Mouse (Mus musculus) embryonic facial prominence, embryonic 13.5 days (tissue): ENCODE data around the gene Hspb9. TPM values are rescaled to one million over a fixed set of nuclear protein-coding genes. Genes with fewer than 3 reads are reported as not detected.

Experiments used
- ATAC-seq: fragments of 200-750 bp; cut with Nextera tagmentation; 2 replicates; pipeline ENCODE4 v1.8.0; 2017; ENCODE audit warnings: low read depth; ENCODE audit not compliant: insufficient number of reproducible peaks, insufficient read depth, low FRiP score, low TSS enrichment
- H3K27ac ChIP-seq: fragments of 300-500 bp; sonication (generic); 2 replicates; pipeline ENCODE4 v1.5.1; 2015; ENCODE audit warnings: moderate library complexity, mild to moderate bottlenecking, inconsistent platforms
- H3K27me3 ChIP-seq: fragments of 300-500 bp; sonication (generic); 2 replicates; pipeline ENCODE4 v1.6.1; 2015; ENCODE audit warnings: mild to moderate bottlenecking, inconsistent platforms
- H3K36me3 ChIP-seq: fragments of 300-500 bp; sonication (generic); 2 replicates; pipeline ENCODE4 v1.6.1; 2015; ENCODE audit warnings: mild to moderate bottlenecking, inconsistent platforms
- H3K4me1 ChIP-seq: fragments of 300-500 bp; sonication (generic); 2 replicates; pipeline ENCODE4 v1.6.1; 2015; ENCODE audit warnings: inconsistent platforms
- H3K4me2 ChIP-seq: fragments of 300-500 bp; sonication (generic); 2 replicates; pipeline ENCODE4 v1.6.1; 2015; ENCODE audit warnings: moderate library complexity, mild to moderate bottlenecking, inconsistent platforms
- H3K4me3 ChIP-seq: fragments of 300-500 bp; sonication (generic); 2 replicates; pipeline ENCODE4 v1.5.1; 2015; ENCODE audit warnings: mild to moderate bottlenecking, inconsistent platforms
- H3K9ac ChIP-seq: fragments of 300-500 bp; sonication (generic); 2 replicates; pipeline ENCODE4 v1.6.1; 2015; ENCODE audit warnings: mild to moderate bottlenecking, inconsistent platforms
- H3K9me3 ChIP-seq: fragments of 300-500 bp; sonication (generic); 2 replicates; pipeline ENCODE4 v1.6.1; 2016; ENCODE audit warnings: inconsistent platforms
- WGBS: fragments of 180-500 bp; shearing (Covaris S2); methylation state at CpG from one replicate; pipeline ENCODE4 v1.1.7; 2015; ENCODE audit warnings: mixed read lengths; 5-methylcytosine and 5-hydroxymethylcytosine counted together
- polyA plus RNA-seq: library from polyadenylated mRNA; unstranded; fragments of >200 nt; fragmentation: Nextera tagmentation; extraction: Ambion mirVana; gene quantifications from 2 replicates; pipeline ENCODE4 v1.2.1, GENCODE M21; 2015

Gene Hspb9
- 0.39 TPM in 1 of 2 replicates, not detected in the other for polyA plus RNA-seq

GRCm38 (mm10) chr11:100713735-100714533 is at the start of gene Hspb9:
Gene Hspb9, plus strand, starts transcription at chr11:100713850.
- H3K27me3 ChIP-seq: no peaks in the 10 kb centered on the region
- 4% methylated on average over 38 of the region's 38 CpGs for WGBS
- H3K4me2 ChIP-seq: peak within 1 kb of the TSS; percentile 69
- peaks cover 59% of the 10 kb centered on the region for H3K36me3 ChIP-seq
- peak within 1 kb of the TSS; percentile 34 for H3K4me3 ChIP-seq
- ATAC-seq: no peak
- peaks cover 32% of the 10 kb centered on the region for H3K4me1 ChIP-seq
- H3K9ac ChIP-seq: peak within 1 kb of the TSS; percentile 70
- peak within 1 kb of the TSS; percentile 80 for H3K27ac ChIP-seq
- H3K9me3 ChIP-seq: no peaks in the 10 kb centered on the region

DNA sequence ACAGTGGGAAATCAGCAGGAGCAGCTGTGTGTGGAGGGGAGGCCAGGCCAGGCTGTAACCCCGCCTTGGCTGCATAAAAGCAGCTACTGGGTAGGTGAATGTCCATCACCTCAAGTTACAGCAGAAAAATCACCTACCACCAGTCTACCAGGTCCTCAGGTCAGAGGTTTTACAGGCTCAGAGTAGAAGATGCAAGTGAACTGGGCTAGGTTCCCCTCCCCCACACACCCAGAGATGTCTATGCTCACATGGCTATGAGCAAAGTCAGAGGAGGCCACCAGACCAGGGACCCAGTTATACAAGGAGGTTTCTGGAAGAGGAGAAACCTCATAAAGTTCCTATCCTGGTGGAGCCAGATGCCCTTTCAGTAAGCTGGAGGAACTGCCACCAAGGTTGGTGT is 42.6 kb upstream of the Hspb9 start:
- no peak overlapping the region for H3K9ac ChIP-seq
- peaks cover 11% of the 10 kb centered on the region for H3K4me1 ChIP-seq
- H3K9me3 ChIP-seq: no peaks in the 10 kb centered on the region
- 81% methylated on average over 1 of the region's 1 CpGs for WGBS
- no peaks in the 10 kb centered on the region for H3K36me3 ChIP-seq
- ATAC-seq: no peak
- no peak overlapping the region for H3K27ac ChIP-seq
- H3K4me3 ChIP-seq: no peak overlapping the region
- no peak overlapping the region for H3K4me2 ChIP-seq
- H3K27me3 ChIP-seq: peaks cover 19% of the 10 kb centered on the region

DNA sequence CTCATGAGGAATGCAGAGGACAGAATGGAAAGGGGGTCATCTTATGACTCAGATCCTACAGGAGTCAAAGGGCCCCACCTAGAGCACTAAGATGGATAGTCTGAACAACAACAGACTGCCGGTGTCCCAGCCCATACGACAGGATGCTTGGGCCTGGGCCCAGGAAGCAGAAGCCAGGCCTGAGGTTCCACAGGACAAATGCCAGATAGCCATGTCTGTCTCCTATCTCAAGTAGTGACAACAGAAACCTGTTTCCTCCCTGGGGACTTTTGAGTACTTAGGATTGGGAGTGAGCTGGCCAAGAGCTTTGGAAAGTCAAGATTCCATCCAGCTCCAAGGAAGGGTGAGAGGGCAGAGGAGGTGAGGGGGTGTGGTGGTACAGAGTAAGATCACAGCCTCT is 41.7 kb upstream of the Hspb9 start:
- no peak overlapping the region for H3K4me2 ChIP-seq
- WGBS: 83% methylated on average over 2 of the region's 2 CpGs

GRCm38 (mm10) chr11:100673169-100673568 is 40.5 kb upstream of the Hspb9 start:
- 4% methylated on average over 23 of the region's 23 CpGs for WGBS
- H3K4me1 ChIP-seq: peaks cover 19% of the 10 kb centered on the region
- peak overlapping the region; percentile 28 for H3K4me3 ChIP-seq
- peak overlapping the region; percentile 56 for H3K4me2 ChIP-seq
- H3K36me3 ChIP-seq: no peaks in the 10 kb centered on the region
- no peak overlapping the region for H3K27ac ChIP-seq
- peak overlapping the region; percentile 68 for H3K9ac ChIP-seq
- peaks cover 19% of the 10 kb centered on the region for H3K27me3 ChIP-seq
- peak; percentile 50; the same call in 1 of the 2 replicates for ATAC-seq
- no peaks in the 10 kb centered on the region for H3K9me3 ChIP-seq

More for the DNA sequence above, 41.7 kb upstream of the Hspb9 start:
- H3K36me3 ChIP-seq: no peaks in the 10 kb centered on the region
- peaks cover 11% of the 10 kb centered on the region for H3K4me1 ChIP-seq
- H3K9me3 ChIP-seq: no peaks in the 10 kb centered on the region
- H3K27me3 ChIP-seq: peaks cover 19% of the 10 kb centered on the region
- no peak overlapping the region for H3K4me3 ChIP-seq
- no peak for ATAC-seq
- H3K9ac ChIP-seq: no peak overlapping the region
- no peak overlapping the region for H3K27ac ChIP-seq

- peaks cover 9% of the 10 kb centered on the region for H3K27me3 ChIP-seq
- no peaks in the 10 kb centered on the region for H3K9me3 ChIP-seq
- H3K4me1 ChIP-seq: peaks cover 16% of the 10 kb centered on the region
- no peak overlapping the region for H3K4me2 ChIP-seq
- 53% methylated on average over 7 of the region's 7 CpGs for WGBS
- H3K36me3 ChIP-seq: no peaks in the 10 kb centered on the region
- no peak overlapping the region for H3K9ac ChIP-seq
- no peak overlapping the region for H3K4me3 ChIP-seq
- no peak for ATAC-seq
- H3K27ac ChIP-seq: no peak overlapping the region
Measured at GRCm38 (mm10) chr11:100677810-100678209, 35.8 kb upstream of the Hspb9 start.

DNA sequence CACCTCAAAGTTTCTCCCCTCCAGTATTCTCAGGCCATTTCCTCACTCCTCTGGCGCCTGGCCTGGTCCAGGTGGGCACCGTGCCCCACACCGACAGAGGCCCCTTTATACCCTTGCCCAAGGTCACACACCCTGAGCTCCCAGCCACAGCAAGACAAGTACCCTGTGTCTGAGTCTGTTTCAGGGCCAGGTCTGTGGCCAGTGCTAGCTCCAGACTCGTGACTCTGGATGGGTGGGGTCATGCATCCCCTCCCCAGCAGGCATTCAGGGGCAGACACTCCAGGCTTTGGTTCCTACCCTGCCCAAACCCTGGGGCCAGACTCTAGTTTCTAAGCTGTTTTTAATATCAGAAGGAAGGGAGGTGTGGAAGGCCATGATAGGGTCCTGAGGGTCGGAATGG is 31.8 kb upstream of the Hspb9 start:
- WGBS: 71% methylated on average over 5 of the region's 5 CpGs
- Histone ChIP-seq H3K4me1 (peaks cover 8% of the 10 kb centered on the region; the same call in 1 of the 2 replicates), H3K4me3 (no peak overlapping the region), H3K4me2 (no peak overlapping the region), H3K9ac (no peak overlapping the region), H3K27me3 (no peaks in the 10 kb centered on the region), H3K36me3 (no peaks in the 10 kb centered on the region), H3K9me3 (no peaks in the 10 kb centered on the region), H3K27ac (no peak overlapping the region)
- no peak for ATAC-seq

DNA sequence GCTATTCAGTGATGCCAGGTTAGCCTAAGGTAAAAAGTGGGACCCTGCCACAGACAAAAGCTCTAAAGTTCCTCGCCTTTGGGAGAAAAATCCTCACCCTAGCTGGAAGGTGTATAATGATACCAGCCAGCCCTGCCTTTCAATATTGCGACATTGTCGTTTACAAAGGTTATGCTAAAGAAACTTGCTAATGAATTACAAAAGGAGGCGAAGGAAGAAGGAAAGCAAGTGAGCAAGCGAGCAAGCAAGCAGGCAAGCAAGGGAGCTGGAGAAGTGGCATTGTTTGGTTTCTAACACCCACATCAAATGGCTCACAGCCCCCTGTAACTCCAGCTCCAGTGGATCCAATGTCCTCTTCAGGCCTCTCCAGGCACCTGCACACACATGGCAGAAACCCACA is 31.1 kb upstream of the Hspb9 start:
- H3K9me3 ChIP-seq: no peaks in the 10 kb centered on the region
- no peaks in the 10 kb centered on the region for H3K27me3 ChIP-seq
- peaks cover 7% of the 10 kb centered on the region; the same call in 1 of the 2 replicates for H3K4me1 ChIP-seq
- H3K36me3 ChIP-seq: no peaks in the 10 kb centered on the region
- 74% methylated on average over 5 of the region's 5 CpGs for WGBS
- no peak overlapping the region for H3K4me2 ChIP-seq
- no peak overlapping the region for H3K4me3 ChIP-seq
- no peak for ATAC-seq
- H3K27ac ChIP-seq: no peak overlapping the region
- no peak overlapping the region for H3K9ac ChIP-seq

- Histone ChIP-seq H3K9ac (no peak overlapping the region), H3K27me3 (no peaks in the 10 kb centered on the region), H3K4me1 (no peaks in the 10 kb centered on the region), H3K4me2 (no peak overlapping the region), H3K4me3 (no peak overlapping the region), H3K27ac (no peak overlapping the region), H3K36me3 (no peaks in the 10 kb centered on the region), H3K9me3 (no peaks in the 10 kb centered on the region)
- 63% methylated on average over 2 of the region's 2 CpGs for WGBS
- ATAC-seq: no peak
Measured at GRCm38 (mm10) chr11:100684084-100684483, 29.6 kb upstream of the Hspb9 start.

DNA sequence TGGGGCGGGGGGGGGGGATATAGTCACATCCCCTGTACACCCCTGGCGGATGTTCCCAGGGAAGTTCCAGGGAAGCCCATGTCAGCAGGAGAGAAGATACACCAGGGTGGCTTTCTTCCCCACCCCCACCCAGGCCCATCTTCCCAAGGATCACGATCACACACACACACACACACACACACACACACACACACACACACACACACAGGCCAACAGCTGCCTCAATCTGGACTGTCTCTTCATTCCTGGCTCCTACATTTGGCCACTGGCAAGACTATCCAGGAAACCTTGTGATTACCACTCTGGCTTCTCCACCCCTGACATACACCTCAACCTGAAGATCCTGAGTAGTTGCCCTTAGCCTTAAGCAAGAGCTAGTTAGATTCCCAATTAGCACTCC is 28.3 kb upstream of the Hspb9 start:
- Histone ChIP-seq H3K4me3 (no peak overlapping the region), H3K9me3 (no peaks in the 10 kb centered on the region), H3K27ac (no peak overlapping the region), H3K36me3 (no peaks in the 10 kb centered on the region), H3K4me2 (no peak overlapping the region), H3K9ac (no peak overlapping the region), H3K27me3 (no peaks in the 10 kb centered on the region; the same call in 1 of the 2 replicates), H3K4me1 (no peaks in the 10 kb centered on the region)
- WGBS: 83% methylated on average over 2 of the region's 3 CpGs
- ATAC-seq: no peak

DNA sequence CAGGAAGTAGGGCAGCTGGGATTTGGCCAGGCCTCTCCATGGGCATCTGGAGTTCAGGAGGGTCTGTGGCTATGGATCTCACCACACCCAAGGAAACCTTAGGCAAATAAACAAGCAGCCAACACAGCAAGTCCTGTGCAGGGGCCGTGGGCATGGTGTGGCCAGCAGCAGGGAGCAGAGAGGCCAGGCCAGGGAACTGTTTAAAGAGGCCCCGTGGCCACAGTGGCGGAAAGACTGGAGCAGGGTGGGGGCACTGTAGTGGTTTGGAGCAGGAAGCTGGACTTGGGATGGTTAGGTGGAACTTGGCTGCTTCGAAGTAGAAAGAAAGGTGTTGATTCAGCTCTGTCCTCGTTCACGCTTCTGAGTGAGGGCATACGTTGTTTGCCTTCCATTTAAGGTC is 26.4 kb upstream of the Hspb9 start:
- H3K4me1 ChIP-seq: peaks cover 6% of the 10 kb centered on the region
- no peaks in the 10 kb centered on the region for H3K9me3 ChIP-seq
- H3K36me3 ChIP-seq: no peaks in the 10 kb centered on the region
- no peak overlapping the region for H3K4me3 ChIP-seq
- no peak overlapping the region for H3K4me2 ChIP-seq
- WGBS: 84% methylated on average over 7 of the region's 7 CpGs
- ATAC-seq: no peak
- no peak overlapping the region for H3K27ac ChIP-seq
- peaks cover 15% of the 10 kb centered on the region for H3K27me3 ChIP-seq
- H3K9ac ChIP-seq: no peak overlapping the region

GRCm38 (mm10) chr11:100688443-100688842 is 25.2 kb upstream of the Hspb9 start:
- WGBS: 75% methylated on average over 4 of the region's 4 CpGs
- no peaks in the 10 kb centered on the region for H3K36me3 ChIP-seq
- no peak overlapping the region for H3K4me2 ChIP-seq
- no peak overlapping the region for H3K4me3 ChIP-seq
- no peak overlapping the region for H3K9ac ChIP-seq
- H3K27ac ChIP-seq: no peak overlapping the region
- peaks cover 27% of the 10 kb centered on the region for H3K27me3 ChIP-seq
- ATAC-seq: no peak
- H3K9me3 ChIP-seq: no peaks in the 10 kb centered on the region
- peaks cover 10% of the 10 kb centered on the region for H3K4me1 ChIP-seq

- peaks cover 27% of the 10 kb centered on the region for H3K27me3 ChIP-seq
- WGBS: 70% methylated on average over 7 of the region's 7 CpGs
- no peaks in the 10 kb centered on the region for H3K9me3 ChIP-seq
- ATAC-seq: no peak
- H3K4me2 ChIP-seq: no peak overlapping the region
- H3K36me3 ChIP-seq: no peaks in the 10 kb centered on the region
- no peak overlapping the region for H3K4me3 ChIP-seq
- H3K4me1 ChIP-seq: peaks cover 10% of the 10 kb centered on the region
- no peak overlapping the region for H3K9ac ChIP-seq
- no peak overlapping the region for H3K27ac ChIP-seq
Measured at GRCm38 (mm10) chr11:100690389-100690788, 23.3 kb upstream of the Hspb9 start.
